Comparison of ENCODE assay signal across 12 mouse cellular contexts in genomic region chr12:75873546-75874235, GRCm38 (mm10). TPM values are rescaled to one million over a fixed set of nuclear protein-coding genes. Genes with fewer than 3 reads are reported as not detected.
A peak's percentile ranks its signal among the peaks of the same experiment; 100 is the strongest.
DNase-seq lines count a peak whose midpoint lies in the region; ATAC-seq and TF ChIP-seq lines count a peak whose summit lies in the region.
"Had no signal": no experiment of that assay in that cellular context is flagged by ENCODE, and none has a peak within 500 bp of the region (broad histone marks: within the 10 kb centered on the region; RNA-seq: fewer than 3 reads in every experiment).

No protein-coding gene starts in this region.

- no peak for TF ChIP-seq POLR2A in limb, embryonic 14.5 days (IDR thresholded peaks at IDR 0.05; ENCODE audit: borderline replicate concordance, extremely low read depth, insufficient read depth, insufficient read length)
- no peak for TF ChIP-seq POLR2A in lung, adult 2 months (IDR thresholded peaks at IDR 0.05; ENCODE audit: borderline replicate concordance, extremely low read depth, low read depth, low read length)

- no peaks in the 10 kb centered on the region for H3K27me3 ChIP-seq in hindbrain, embryonic 10.5 days (ENCODE audit: insufficient read depth, poor library complexity, severe bottlenecking)
- H3K27me3 ChIP-seq in limb, embryonic 14.5 days (ENCODE audit: control insufficient read depth, insufficient read depth, low read length), result no peaks in the 10 kb centered on the region
- no peaks in the 10 kb centered on the region for H3K27me3 ChIP-seq in intestine, embryonic 15.5 days (replicated peaks)

- H3K27ac ChIP-seq in hindbrain, embryonic 10.5 days, result peak overlapping the region; percentile 89
- H3K27ac ChIP-seq in limb, embryonic 14.5 days (replicated peaks; ENCODE audit: low read depth, low read length), result peak overlapping the region; percentile 43; the same call in 1 of the 2 replicates
- H3K27ac ChIP-seq in intestine, embryonic 15.5 days, result no peak overlapping the region
- H3K27ac ChIP-seq: heart, adult 2 months had no signal

- peak overlapping the region; percentile 18; the same call in 1 of the 2 replicates for H3K4me2 ChIP-seq in limb, embryonic 14.5 days (replicated peaks; ENCODE audit: low read depth, low read length, severe bottlenecking)
- no peak overlapping the region for H3K4me2 ChIP-seq in intestine, embryonic 15.5 days (replicated peaks)

- TF ChIP-seq CTCF in lung, adult 2 months (IDR thresholded peaks at IDR 0.05; ENCODE audit: insufficient read depth, low read length), result no peak

- WGBS in hindbrain, embryonic 10.5 days, result 22% methylated on average over 9 of the region's 9 CpGs
- 27% methylated on average over 9 of the region's 9 CpGs for WGBS in limb, embryonic 14.5 days
- 74% methylated on average over 9 of the region's 9 CpGs for whole genome bisulfite sequencing in intestine, embryonic 15.5 days
- 81% methylated on average over 9 of the region's 9 CpGs for WGBS in lung, adult 2 months

- H3K36me3 ChIP-seq in hindbrain, embryonic 10.5 days, result peaks cover 9% of the 10 kb centered on the region
- no peaks in the 10 kb centered on the region; the same call in 1 of the 2 replicates for H3K36me3 ChIP-seq in limb, embryonic 14.5 days (ENCODE audit: control insufficient read depth, insufficient read depth, low read length)
- no peaks in the 10 kb centered on the region for H3K36me3 ChIP-seq in intestine, embryonic 15.5 days

- H3K9me3 ChIP-seq in hindbrain, embryonic 10.5 days, result 0 out of 2 replicates have a peak, but pooled peaks cover 5% of the 10 kb centered on the region
- H3K9me3 ChIP-seq in limb, embryonic 14.5 days (ENCODE audit: control insufficient read depth, low read length), result no peaks in the 10 kb centered on the region
- H3K9me3 ChIP-seq in intestine, embryonic 15.5 days, result no peaks in the 10 kb centered on the region

- ATAC-seq in limb, embryonic 14.5 days (ENCODE audit: low FRiP score, low read depth), result no peak
- ATAC-seq in intestine, embryonic 15.5 days, result no peak

- no peak overlapping the region for H3K9ac ChIP-seq in limb, embryonic 14.5 days (ENCODE audit: low read depth, low read length, severe bottlenecking)
- H3K9ac ChIP-seq in intestine, embryonic 15.5 days, result no peak overlapping the region

- peak; percentile 31 for DNase-seq in testis, postnatal 14 days (ENCODE audit: low spot score)
- DNase-seq in testis, postnatal 10 days (ENCODE audit: low spot score), result no peak
- DNase-seq in hindbrain, embryonic 10.5 days (ENCODE audit: low spot score), result peak; percentile 36
- no peak for DNase-seq in limb, embryonic 14.5 days (ENCODE audit: low spot score)
- DNase-seq in lung, adult 2 months, result no peak
- DNase-seq in c-Kit-positive CD71-positive TER-119-positive erythroid progenitor cells, embryonic 14.5 days (ENCODE audit: low spot score), result no peak
- DNase-seq in lung, adult 18-20 months, result no peak
- DNase-seq: heart, adult 2 months; right cerebral cortex, postnatal 4 days; thymus, postnatal 4 days had no signal

- H3K4me3 ChIP-seq in hindbrain, embryonic 10.5 days, result peak overlapping the region; percentile 29
- H3K4me3 ChIP-seq in limb, embryonic 14.5 days (replicated peaks; ENCODE audit: low read length), result no peak overlapping the region
- H3K4me3 ChIP-seq in intestine, embryonic 15.5 days (replicated peaks), result no peak overlapping the region
- no peak overlapping the region for H3K4me3 ChIP-seq in lung, adult 2 months (replicated peaks; ENCODE audit: extremely low read depth, low read depth, low read length)
- H3K4me3 ChIP-seq: heart, adult 2 months; megakaryocyte, embryonic 14.5 days had no signal

- peaks cover 37% of the 10 kb centered on the region for H3K4me1 ChIP-seq in hindbrain, embryonic 10.5 days (replicated peaks)
- peaks cover 23% of the 10 kb centered on the region for H3K4me1 ChIP-seq in limb, embryonic 14.5 days (ENCODE audit: control insufficient read depth, insufficient read depth, low read length)
- H3K4me1 ChIP-seq in intestine, embryonic 15.5 days (replicated peaks), result peaks cover 11% of the 10 kb centered on the region; the same call in 1 of the 2 replicates
- H3K4me1 ChIP-seq in lung, adult 2 months (ENCODE audit: control insufficient read depth, insufficient read depth, low read length), result peaks cover 3% of the 10 kb centered on the region; the same call in 1 of the 2 replicates
- H3K4me1 ChIP-seq: megakaryocyte, embryonic 14.5 days had no signal

RNA-seq across cellular contexts. Expression of gene Syne2, which starts 55.8 kb away (rescaled TPM):
- 84.3 and 91.3 TPM in 2 replicates for polyA plus RNA-seq in hindbrain, embryonic 10.5 days (2016; fragmentation: Nextera tagmentation; extraction: Ambion mirVana)
- 46.4 and 48.0 TPM in 2 replicates for polyA plus RNA-seq in limb, embryonic 14.5 days (2012; rRNA removed)
- 41.5 and 51.1 TPM in 2 replicates for polyA plus RNA-seq in limb, embryonic 14.5 days (2014; fragmentation: Nextera tagmentation; extraction: Ambion mirVana)
- polyA plus RNA-seq in intestine, embryonic 15.5 days (2015; fragmentation: Nextera tagmentation; extraction: Ambion mirVana), result 35.7 and 37.6 TPM in 2 replicates
- polyA plus RNA-seq in lung, adult 2 months (2012; rRNA removed), result 79.1 and 82.0 TPM in 2 replicates

Comparison
In these comparisons a context has a peak if more than half of its experiments do, and no peak if none do; other contexts are left out.
1. DNase-seq: peak in testis, postnatal 14 days (single experiment) and hindbrain, embryonic 10.5 days (single experiment); none in testis, postnatal 10 days (single experiment), limb, embryonic 14.5 days (single experiment), lung, adult 2 months (single experiment), c-Kit-positive CD71-positive TER-119-positive erythroid progenitor cells, embryonic 14.5 days (single experiment) and lung, adult 18-20 months (0 of 2).